Mouse (Mus musculus): ENCODE results near the gene Gfpt2.

The Gfpt2 gene

DNA sequence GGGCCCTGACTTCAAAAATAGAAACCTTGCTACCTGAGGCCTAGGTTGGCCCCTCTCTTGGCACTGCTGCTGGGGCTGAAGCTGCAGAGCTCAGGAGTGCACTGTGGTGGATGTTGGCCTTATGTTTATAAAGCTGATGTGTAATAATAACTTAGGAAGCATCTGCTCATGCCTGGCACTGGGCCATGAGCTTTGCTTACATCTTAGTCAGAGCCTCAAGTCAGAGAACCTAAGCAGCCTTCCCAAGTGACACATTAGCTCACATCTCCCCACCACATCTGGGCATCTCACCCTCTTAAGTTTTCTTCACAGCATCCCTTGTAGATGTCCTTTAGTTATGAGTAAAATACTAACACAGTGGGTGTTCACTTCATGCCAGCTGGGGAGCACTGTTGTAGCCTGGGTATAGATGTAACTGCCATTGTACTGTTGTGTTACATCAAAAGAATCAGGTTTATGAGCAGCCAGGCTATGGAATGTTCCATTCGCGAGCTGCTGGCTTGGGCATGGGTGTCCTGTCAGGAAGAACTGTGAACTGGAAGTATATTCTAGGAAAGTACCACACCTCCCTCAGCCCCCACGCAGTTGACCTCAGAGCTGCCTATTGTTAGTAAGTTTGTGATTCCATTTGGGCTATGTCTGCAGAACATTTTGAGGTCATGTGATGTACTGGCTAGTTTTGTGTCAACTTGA is 86.1 kb downstream of the Gfpt2 start:
- in situ Hi-C loops (cut with MboI, MseI) = no loop called here

DNA sequence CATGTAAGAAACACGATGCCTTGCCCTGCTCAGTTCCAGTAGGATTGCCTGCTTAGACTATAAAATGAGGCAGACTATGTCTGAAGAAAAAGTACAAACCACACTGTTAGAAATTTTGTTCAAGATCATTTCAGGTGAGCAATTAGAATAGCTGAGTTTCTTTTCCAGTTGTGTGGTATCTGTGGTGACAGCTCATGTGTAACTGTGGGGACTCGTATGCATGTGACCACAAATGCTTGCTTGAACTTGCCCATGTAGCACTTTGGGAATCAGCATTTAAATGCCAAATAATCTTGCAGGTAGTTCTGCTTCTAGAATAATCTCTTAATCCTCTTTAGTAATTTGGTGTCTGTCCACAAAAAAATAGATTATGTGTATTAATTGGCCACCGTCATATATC is 89.4 kb downstream of the Gfpt2 start:
- in situ Hi-C loops (cut with MboI, MseI) = no loop called here
